Mouse (Mus musculus): ENCODE measurements around the gene Cyb5b. TPM values are rescaled to one million over a fixed set of nuclear protein-coding genes. Genes with fewer than 3 reads are reported as not detected.
A peak's percentile ranks its signal among the peaks of the same experiment; 100 is the strongest.

Cyb5b gene
- total and polyA plus RNA-seq, 3 experiments: 282 to 492 (median 384) TPM

GRCm38 (mm10) chr8:107227011-107227626 lies 76.7 kb downstream of the Cyb5b start:
- DNase-seq: peak; percentile 71

DNA sequence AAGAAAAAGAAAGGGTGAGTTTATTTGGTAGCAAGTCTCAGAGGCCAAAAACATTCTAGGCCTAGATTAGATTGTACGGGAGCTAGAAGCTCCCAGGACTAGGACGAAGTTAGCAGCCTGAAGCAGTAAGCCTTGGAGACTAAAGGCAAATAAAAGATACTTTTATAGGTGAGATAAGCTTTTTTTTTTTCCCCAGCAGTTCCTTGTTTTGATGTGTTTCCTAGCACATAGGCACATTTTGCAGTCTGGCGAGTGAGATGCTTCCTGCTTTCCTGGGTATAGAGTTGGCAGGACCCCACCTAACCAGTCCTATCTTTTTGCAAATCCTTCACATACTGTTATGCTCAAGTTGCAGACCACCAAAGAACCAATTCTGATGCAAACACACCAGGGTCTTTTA lies 82.8 kb downstream of the Cyb5b start:
- no peak for DNase-seq

GRCm38 (mm10) chr8:107233718-107234117 lies 83.3 kb downstream of the Cyb5b start:
- no peak for DNase-seq

Other genes with a start within 250 kb of the Cyb5b start
- gene Sntb2, start 214.9 kb upstream of the Cyb5b start, total RNA-seq (2021): 10 to 100 TPM; 21.7 to 27.9 TPM
- 8.4 and 10.7 TPM in 2 replicates for gene Sntb2, start 214.9 kb upstream of the Cyb5b start, polyA plus RNA-seq (2012; rRNA removed)
- gene Vps4a, start 119.4 kb upstream of the Cyb5b start, total RNA-seq (2021): 10 to 100 TPM; 78.8 to 99.8 TPM
- gene Vps4a, start 119.4 kb upstream of the Cyb5b start, polyA plus RNA-seq (2012; rRNA removed): 17.8 and 19.4 TPM in 2 replicates
- 10 to 100 TPM; 40.4 to 62.3 TPM for gene Pdf, start 102.0 kb upstream of the Cyb5b start, total RNA-seq (2021)
- 133 and 144 TPM in 2 replicates for gene Pdf, start 102.0 kb upstream of the Cyb5b start, polyA plus RNA-seq (2012; rRNA removed)
- gene Cog8, start 94.0 kb upstream of the Cyb5b start, total RNA-seq (2021): 10 to 100 TPM; 36.6 to 37.6 TPM
- gene Cog8, start 94.0 kb upstream of the Cyb5b start, polyA plus RNA-seq (2012; rRNA removed): 31.1 and 36.8 TPM in 2 replicates
- gene Nip7, start 93.8 kb upstream of the Cyb5b start, total RNA-seq (2021): 10 to 100 TPM; 49.3 to 54.3 TPM
- gene Nip7, start 93.8 kb upstream of the Cyb5b start, polyA plus RNA-seq (2012; rRNA removed): 15.3 and 17.2 TPM in 2 replicates
- gene Tmed6, start 85.0 kb upstream of the Cyb5b start, total RNA-seq (2021): not detected
- not detected in 2 replicates for gene Tmed6, start 85.0 kb upstream of the Cyb5b start, polyA plus RNA-seq (2012; rRNA removed)
- 10 to 100 TPM; 22.9 to 23.5 TPM for gene Terf2, start 54.1 kb upstream of the Cyb5b start, total RNA-seq (2021)
- 5.5 and 6.3 TPM in 2 replicates for gene Terf2, start 54.1 kb upstream of the Cyb5b start, polyA plus RNA-seq (2012; rRNA removed)
- gene Nfat5, start 142.8 kb downstream of the Cyb5b start, total RNA-seq (2021): 100 to 1,000 TPM in 1 of 2 experiments, 10 to 100 TPM in 1; 89.8 to 141 TPM
- 31.2 and 33.9 TPM in 2 replicates for gene Nfat5, start 142.8 kb downstream of the Cyb5b start, polyA plus RNA-seq (2012; rRNA removed)